Mouse (Mus musculus): Measurements from ENCODE around the gene Vpreb2. TPM values are rescaled to one million over a fixed set of nuclear protein-coding genes. Genes with fewer than 3 reads are reported as not detected.
"Not testable (repeated sequence)": the region's sequence is repeated elsewhere in the genome, so short reads cannot be mapped to it uniquely, and the experiment has no call there.

Vpreb2 gene
- polyA plus RNA-seq, 1 experiment from 2014 or later, result 0.30 TPM

DNA sequence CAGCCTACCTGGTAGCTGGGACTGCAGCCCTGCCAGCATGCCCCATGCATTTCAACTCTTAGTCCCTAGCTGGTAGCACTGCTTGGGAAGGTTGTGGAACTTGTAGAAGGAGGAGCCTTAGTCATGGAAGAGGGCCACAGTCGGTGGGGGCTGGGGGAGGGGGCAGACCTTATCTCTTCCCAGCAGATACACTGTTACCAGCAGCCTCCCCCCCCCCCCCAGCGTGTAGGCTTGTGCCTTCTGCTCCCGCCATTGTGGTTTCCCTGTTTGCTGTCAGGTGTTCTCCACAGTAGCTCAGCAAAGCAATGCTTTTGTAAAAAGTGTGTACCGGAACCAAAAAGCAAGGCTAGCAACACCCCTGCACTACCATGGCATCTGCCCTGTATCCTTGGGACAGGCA, 28.6 kb upstream of the Vpreb2 start:
- Histone ChIP-seq H3K27ac (ENCODE audit: low read length) (no peak overlapping the region), H3K4me3 (ENCODE audit: low read depth, low read length) (no peak overlapping the region), H3K9ac (replicated peaks; ENCODE audit: low read depth) (no peak overlapping the region), H3K27me3 (replicated peaks; ENCODE audit: insufficient read depth, low read length) (no peaks in the 10 kb centered on the region), H3K36me3 (ENCODE audit: insufficient read depth, low read length) (no peaks in the 10 kb centered on the region), H3K4me2 (replicated peaks; ENCODE audit: low read depth, low read length) (no peak overlapping the region), H3K9me3 (ENCODE audit: low read length) (no peaks in the 10 kb centered on the region), H3K4me1 (ENCODE audit: insufficient read depth, low read depth, low read length) (no peaks in the 10 kb centered on the region)
- ATAC-seq (no peak), DNase-seq (ENCODE audit: low spot score) (no peak)
- WGBS, result 79% methylated on average over 4 of the region's 4 CpGs
- TF ChIP-seq EP300 (IDR thresholded peaks at IDR 0.05) (no peak), CTCF (IDR thresholded peaks at IDR 0.05) (no peak)

DNA sequence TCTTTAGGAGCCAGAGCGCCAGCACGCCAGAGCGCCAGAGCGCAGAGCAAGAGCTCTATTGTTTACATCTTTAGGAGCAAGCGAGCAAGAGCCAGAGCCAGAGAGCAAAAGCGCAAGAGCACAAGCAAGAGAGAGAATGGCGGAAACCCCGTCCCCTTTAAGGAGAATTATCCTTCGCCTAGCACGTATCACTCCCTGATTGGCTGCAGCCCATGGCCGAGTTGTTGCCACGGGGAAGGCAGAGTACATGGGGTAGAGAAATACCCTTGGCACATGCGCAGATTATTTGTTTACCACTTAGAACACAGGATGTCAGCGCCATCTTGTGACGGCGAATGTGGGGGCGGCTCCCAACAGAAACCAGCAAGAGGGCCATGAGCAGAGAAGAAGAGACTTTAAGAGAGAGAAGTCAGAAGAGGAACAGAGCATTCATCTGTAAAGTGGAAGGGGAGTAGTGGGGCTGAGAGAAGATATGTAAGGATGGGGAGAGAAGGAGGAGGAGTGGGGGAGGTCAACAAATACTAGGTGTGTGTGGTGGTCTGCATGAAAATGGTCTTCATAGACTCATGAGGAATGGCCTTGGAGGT, 24.1 kb upstream of the Vpreb2 start:
- not testable (repeated sequence) for H3K4me1 ChIP-seq (ENCODE audit: insufficient read depth, low read depth, low read length); H3K27me3 ChIP-seq (replicated peaks; ENCODE audit: insufficient read depth, low read length); H3K4me3 ChIP-seq (ENCODE audit: low read depth, low read length); H3K9me3 ChIP-seq (ENCODE audit: low read length); ATAC-seq; H3K4me2 ChIP-seq (replicated peaks; ENCODE audit: low read depth, low read length); DNase-seq (ENCODE audit: low spot score); H3K9ac ChIP-seq (replicated peaks; ENCODE audit: low read depth); H3K36me3 ChIP-seq (ENCODE audit: insufficient read depth, low read length); H3K27ac ChIP-seq (ENCODE audit: low read length)
- WGBS, result 97% methylated on average over 16 of the region's 17 CpGs

DNA sequence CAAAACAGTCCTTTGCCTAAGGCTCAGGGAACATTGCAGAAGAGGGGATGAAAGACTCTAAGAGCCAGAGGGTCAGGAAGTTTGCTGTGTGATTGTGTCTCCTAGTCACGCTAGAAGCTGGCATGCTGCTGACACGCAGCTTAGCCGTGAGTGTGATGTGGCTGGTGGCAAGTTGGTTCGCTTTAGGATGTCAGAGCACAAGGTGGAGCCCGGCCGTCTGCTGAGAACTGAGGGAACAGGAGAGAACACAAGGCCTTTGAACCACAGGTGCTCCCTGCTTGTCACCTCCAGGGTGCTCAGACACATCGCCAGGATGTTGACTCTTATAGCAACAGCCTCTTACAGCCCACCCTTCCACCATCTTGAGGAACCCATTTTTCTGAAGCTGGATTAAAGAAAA, 18.1 kb upstream of the Vpreb2 start:
- 67% methylated on average over 7 of the region's 7 CpGs for WGBS
- no peak overlapping the region for H3K27ac ChIP-seq (ENCODE audit: low read length)
- ATAC-seq, result no peak
- no peak for DNase-seq (ENCODE audit: low spot score)
- no peaks in the 10 kb centered on the region for H3K36me3 ChIP-seq (ENCODE audit: insufficient read depth, low read length)
- H3K4me3 ChIP-seq (ENCODE audit: low read depth, low read length), result no peak overlapping the region
- H3K4me1 ChIP-seq (ENCODE audit: insufficient read depth, low read depth, low read length), result no peaks in the 10 kb centered on the region
- H3K9me3 ChIP-seq (ENCODE audit: low read length), result no peaks in the 10 kb centered on the region
- H3K4me2 ChIP-seq (replicated peaks; ENCODE audit: low read depth, low read length), result no peak overlapping the region
- no peaks in the 10 kb centered on the region for H3K27me3 ChIP-seq (replicated peaks; ENCODE audit: insufficient read depth, low read length)
- H3K9ac ChIP-seq (replicated peaks; ENCODE audit: low read depth), result no peak overlapping the region
- TF ChIP-seq EP300 (IDR thresholded peaks at IDR 0.05) (no peak), CTCF (IDR thresholded peaks at IDR 0.05) (no peak)

DNA sequence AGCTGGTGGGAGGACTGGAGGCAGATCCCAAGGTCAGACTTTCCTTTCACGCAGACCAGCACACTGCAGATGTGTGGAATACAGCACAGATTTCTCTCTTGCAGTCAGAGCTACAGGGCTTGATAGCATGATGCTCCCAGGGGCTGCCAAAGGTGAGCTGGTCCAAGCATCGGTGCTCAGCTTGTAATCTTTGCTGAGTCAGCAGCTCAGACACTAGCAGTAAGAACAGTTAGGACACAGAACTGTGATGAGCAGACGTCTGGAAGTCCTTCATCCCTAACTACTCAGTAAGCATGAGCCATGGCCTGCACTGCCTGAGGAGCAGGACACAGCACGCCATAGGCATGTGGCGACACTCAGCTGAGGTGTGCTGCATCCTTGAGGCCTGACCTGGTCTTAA, 8.4 kb upstream of the Vpreb2 start:
- Histone ChIP-seq H3K9ac (replicated peaks; ENCODE audit: low read depth) (no peak overlapping the region), H3K36me3 (ENCODE audit: insufficient read depth, low read length) (no peaks in the 10 kb centered on the region), H3K4me3 (ENCODE audit: low read depth, low read length) (no peak overlapping the region), H3K27ac (ENCODE audit: low read length) (no peak overlapping the region), H3K9me3 (ENCODE audit: low read length) (no peaks in the 10 kb centered on the region), H3K27me3 (replicated peaks; ENCODE audit: insufficient read depth, low read length) (no peaks in the 10 kb centered on the region), H3K4me1 (ENCODE audit: insufficient read depth, low read depth, low read length) (no peaks in the 10 kb centered on the region), H3K4me2 (replicated peaks; ENCODE audit: low read depth, low read length) (no peak overlapping the region)
- WGBS, result 65% methylated on average over 5 of the region's 5 CpGs
- TF ChIP-seq CTCF (IDR thresholded peaks at IDR 0.05) (no peak), EP300 (IDR thresholded peaks at IDR 0.05) (no peak)
- ATAC-seq (no peak), DNase-seq (ENCODE audit: low spot score) (no peak)

DNA sequence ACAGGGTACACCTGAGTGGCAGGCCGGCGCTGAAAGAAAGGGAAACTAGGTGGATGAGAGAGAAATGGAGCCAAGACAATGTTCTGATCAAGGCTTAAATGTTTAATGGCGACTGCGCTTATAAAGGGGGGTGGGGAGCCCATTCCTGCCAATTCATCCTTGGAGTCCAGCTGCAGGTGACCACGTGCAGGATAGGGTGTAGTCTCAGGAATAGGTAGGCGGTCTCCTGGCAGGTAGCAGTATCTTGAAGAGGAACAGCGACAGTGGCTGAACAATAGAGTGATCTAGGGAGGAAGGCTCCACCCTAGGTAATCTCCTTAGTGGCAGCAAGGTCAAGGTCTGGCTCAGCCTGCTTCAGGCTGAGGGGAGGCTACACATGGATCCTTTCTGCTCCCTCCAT, 2.4 kb upstream of the Vpreb2 start:
- H3K4me2 ChIP-seq (replicated peaks; ENCODE audit: low read depth, low read length); ATAC-seq; H3K4me1 ChIP-seq (ENCODE audit: insufficient read depth, low read depth, low read length); H3K27me3 ChIP-seq (replicated peaks; ENCODE audit: insufficient read depth, low read length); H3K4me3 ChIP-seq (ENCODE audit: low read depth, low read length); H3K27ac ChIP-seq (ENCODE audit: low read length); H3K36me3 ChIP-seq (ENCODE audit: insufficient read depth, low read length); H3K9me3 ChIP-seq (ENCODE audit: low read length); H3K9ac ChIP-seq (replicated peaks; ENCODE audit: low read depth); DNase-seq (ENCODE audit: low spot score): not testable (repeated sequence)
- WGBS, result 63% methylated on average over 7 of the region's 7 CpGs

DNA sequence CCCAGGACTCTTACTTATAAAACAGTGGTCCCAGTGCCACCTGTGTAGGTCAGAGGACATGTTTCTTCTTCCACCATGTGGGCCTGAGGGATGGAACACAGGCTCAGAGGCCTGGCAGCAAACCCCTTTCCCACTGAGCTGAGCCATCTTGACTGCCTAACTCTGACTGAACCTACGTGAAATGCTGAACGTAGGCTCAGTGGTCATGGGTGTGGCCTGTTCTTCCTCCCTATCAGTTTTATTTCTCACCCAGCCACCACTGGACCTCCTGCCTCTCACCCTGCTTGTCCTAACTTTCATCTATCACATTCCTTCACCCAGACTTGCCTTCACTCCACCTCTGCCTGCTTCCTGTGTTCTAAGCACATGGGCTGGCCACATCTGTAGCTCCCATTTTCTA, 3.0 kb downstream of the Vpreb2 start:
- no peak overlapping the region for H3K4me2 ChIP-seq (replicated peaks; ENCODE audit: low read depth, low read length)
- no peak for ATAC-seq
- no peak overlapping the region for H3K9ac ChIP-seq (replicated peaks; ENCODE audit: low read depth)
- WGBS, result 83% methylated on average over 2 of the region's 2 CpGs
- no peaks in the 10 kb centered on the region for H3K4me1 ChIP-seq (ENCODE audit: insufficient read depth, low read depth, low read length)
- TF ChIP-seq EP300 (IDR thresholded peaks at IDR 0.05), result no peak
- no peak for TF ChIP-seq CTCF (IDR thresholded peaks at IDR 0.05)
- no peaks in the 10 kb centered on the region for H3K36me3 ChIP-seq (ENCODE audit: insufficient read depth, low read length)
- no peak overlapping the region for H3K4me3 ChIP-seq (ENCODE audit: low read depth, low read length)
- no peak for DNase-seq (ENCODE audit: low spot score)
- H3K27me3 ChIP-seq (replicated peaks; ENCODE audit: insufficient read depth, low read length), result no peaks in the 10 kb centered on the region
- no peak overlapping the region for H3K27ac ChIP-seq (ENCODE audit: low read length)
- H3K9me3 ChIP-seq (ENCODE audit: low read length), result no peaks in the 10 kb centered on the region

DNA sequence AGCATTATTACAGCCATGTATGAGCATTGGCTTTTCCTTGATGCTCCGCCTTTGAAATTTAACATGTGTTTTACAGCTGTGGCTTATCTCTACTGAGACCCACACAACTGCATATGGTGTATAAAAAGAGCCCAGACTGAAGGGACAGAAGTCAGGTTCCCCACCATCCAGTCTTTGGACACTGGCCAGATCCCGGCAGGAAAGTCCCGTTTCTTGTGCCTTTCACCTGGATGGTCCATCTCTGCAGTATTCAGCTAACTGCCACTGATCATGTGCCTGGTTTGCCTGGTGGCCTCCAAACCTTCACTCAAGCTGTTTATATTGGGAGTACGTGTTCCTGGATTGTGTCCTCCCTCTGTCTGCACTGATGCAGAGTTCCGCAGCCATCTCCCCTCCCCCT, 4.0 kb downstream of the Vpreb2 start:
- Histone ChIP-seq H3K9ac (replicated peaks; ENCODE audit: low read depth) (no peak overlapping the region), H3K4me1 (ENCODE audit: insufficient read depth, low read depth, low read length) (no peaks in the 10 kb centered on the region), H3K36me3 (ENCODE audit: insufficient read depth, low read length) (no peaks in the 10 kb centered on the region), H3K27me3 (replicated peaks; ENCODE audit: insufficient read depth, low read length) (no peaks in the 10 kb centered on the region), H3K9me3 (ENCODE audit: low read length) (no peaks in the 10 kb centered on the region), H3K4me3 (ENCODE audit: low read depth, low read length) (no peak overlapping the region), H3K27ac (ENCODE audit: low read length) (no peak overlapping the region), H3K4me2 (replicated peaks; ENCODE audit: low read depth, low read length) (no peak overlapping the region)
- ATAC-seq (no peak), DNase-seq (ENCODE audit: low spot score) (no peak)
- no peak for TF ChIP-seq CTCF (IDR thresholded peaks at IDR 0.05)
- WGBS, result 51% methylated on average over 5 of the region's 5 CpGs

Measured in lung, postnatal 0 days (tissue).